Mouse (Mus musculus) brain, embryonic 14.5 days (tissue): Measurements from ENCODE around the gene Gm21897. TPM values are rescaled to one million over a fixed set of nuclear protein-coding genes. Genes with fewer than 3 reads are reported as not detected.
"Not testable (repeated sequence)": the region's sequence is repeated elsewhere in the genome, so short reads cannot be mapped to it uniquely, and the experiment has no call there.

Source experiments
- DNase-seq: peaks from one replicate; pipeline ENCODE4 v3.0.0-alpha.2; 2011; ENCODE audit warnings: low read depth
- CTCF ChIP-seq: fragments of 200-500 bp; IDR thresholded peaks from 2 replicates; pipeline ENCODE4 v1.5.1; 2012; ENCODE audit warnings: inconsistent platforms, mild to moderate bottlenecking, moderate library complexity, borderline replicate concordance; ENCODE audit not compliant: insufficient read depth, insufficient read length; ENCODE audit errors: extremely low read depth
- POLR2A ChIP-seq: fragments of 200-500 bp; IDR thresholded peaks from 2 replicates; pipeline ENCODE4 v1.6.1; 2012; ENCODE audit warnings: mild to moderate bottlenecking, inconsistent platforms, borderline replicate concordance; ENCODE audit not compliant: poor library complexity, insufficient read depth, insufficient read length, severe bottlenecking; ENCODE audit errors: extremely low read depth
- polyA plus RNA-seq: library from polyadenylated mRNA; depleted of rRNA; stranded (reverse); fragments of >200 nt; gene quantifications from 2 replicates; pipeline ENCODE4 v1.2.3, GENCODE M21; 2012; rRNA removed

Gm21897 gene
- not detected in 2 replicates for polyA plus RNA-seq

DNA sequence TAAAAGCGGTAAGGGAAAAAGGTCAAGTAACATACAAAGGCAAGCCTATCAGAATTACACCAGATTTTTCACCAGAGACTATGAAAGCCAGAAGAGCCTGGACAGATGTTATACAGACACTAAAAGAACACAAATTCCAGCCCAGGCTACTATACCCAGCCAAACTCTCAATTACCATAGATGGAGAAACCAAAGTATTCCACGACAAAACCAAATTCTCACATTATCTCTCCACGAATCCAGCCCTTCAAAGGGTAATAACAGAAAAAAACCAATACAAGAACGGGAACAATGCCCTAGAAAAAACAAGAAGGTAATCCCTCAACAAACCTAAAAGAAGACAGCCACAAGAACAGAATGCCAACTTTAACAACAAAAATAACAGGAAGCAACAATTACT, at the start of gene Gm21897:
Gm21897 (plus strand) TSS at position 301 of the 400 bp plus-strand sequence.
- not testable (repeated sequence) for DNase-seq

GRCm38 (mm10) chr16:15272291-15272690, 45.0 kb upstream of the Gm21897 start:
- TF ChIP-seq POLR2A: no peak
- no peak for TF ChIP-seq CTCF
- DNase-seq: no peak

DNA sequence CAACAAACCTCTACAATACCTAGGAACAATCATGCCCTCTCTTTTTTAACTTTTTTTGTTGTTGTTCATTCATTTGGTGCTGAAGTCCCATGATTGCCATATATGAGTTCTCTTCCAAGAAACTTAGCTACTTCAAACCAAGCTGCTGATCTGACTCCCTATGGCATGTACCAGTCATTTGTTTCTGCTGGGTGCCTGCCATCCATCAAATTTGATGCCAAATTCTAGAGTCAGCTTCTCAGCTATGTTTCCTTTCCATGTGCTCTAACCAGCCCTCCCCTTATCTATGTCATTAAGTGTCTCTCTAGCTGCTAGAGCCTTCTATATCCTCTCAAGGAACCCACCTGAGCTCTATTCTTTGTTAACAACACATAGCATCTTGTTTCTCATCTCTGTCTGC, 39.8 kb upstream of the Gm21897 start:
- no peak for TF ChIP-seq CTCF
- no peak for TF ChIP-seq POLR2A
- no peak for DNase-seq

DNA sequence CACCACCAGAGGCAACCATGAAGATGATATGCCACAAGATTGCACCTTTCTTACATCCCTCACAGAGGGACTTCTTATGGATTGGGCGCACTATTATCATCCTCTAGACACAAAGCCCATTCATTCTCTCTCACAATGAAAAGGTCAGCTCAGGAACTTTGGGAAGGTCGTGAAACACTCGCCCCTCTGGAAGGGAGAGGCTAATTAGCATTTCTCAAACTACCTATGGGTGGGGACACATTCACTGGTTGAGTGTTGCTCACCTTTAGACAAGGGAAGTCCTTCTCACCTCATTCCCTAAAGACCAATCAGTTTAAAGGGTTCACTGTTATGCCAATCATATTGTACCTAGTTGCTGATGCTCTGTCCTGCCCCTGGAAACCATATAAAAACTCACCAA, 24.2 kb upstream of the Gm21897 start:
- no peak for DNase-seq
- TF ChIP-seq CTCF (no peak), POLR2A (no peak)

DNA sequence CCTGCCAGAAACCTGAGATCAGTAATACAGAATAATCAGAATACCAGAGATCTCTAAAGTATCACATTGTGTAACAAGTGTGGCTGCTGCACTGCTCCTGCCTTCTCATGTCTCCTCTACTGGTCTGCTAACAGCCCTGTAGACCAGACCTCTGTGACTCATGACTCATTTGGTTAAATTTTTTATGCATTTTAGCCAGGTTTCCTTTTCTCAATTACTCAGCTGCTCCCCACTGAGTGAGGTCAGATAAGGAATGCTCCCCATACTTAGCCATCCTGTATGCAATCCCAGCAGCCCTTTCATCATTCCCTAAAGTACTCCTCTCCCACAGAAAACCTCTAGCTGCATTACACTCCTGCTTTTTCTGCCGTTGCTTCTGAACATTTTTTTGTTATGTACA, 23.0 kb upstream of the Gm21897 start:
- DNase-seq: no peak
- TF ChIP-seq POLR2A: no peak
- no peak for TF ChIP-seq CTCF

GRCm38 (mm10) chr16:15294911-15295659, 22.2 kb upstream of the Gm21897 start:
- peak; percentile 33 for DNase-seq
- TF ChIP-seq POLR2A (no peak), CTCF (peak; percentile 34; the same call in 1 of the 2 replicates)

DNA sequence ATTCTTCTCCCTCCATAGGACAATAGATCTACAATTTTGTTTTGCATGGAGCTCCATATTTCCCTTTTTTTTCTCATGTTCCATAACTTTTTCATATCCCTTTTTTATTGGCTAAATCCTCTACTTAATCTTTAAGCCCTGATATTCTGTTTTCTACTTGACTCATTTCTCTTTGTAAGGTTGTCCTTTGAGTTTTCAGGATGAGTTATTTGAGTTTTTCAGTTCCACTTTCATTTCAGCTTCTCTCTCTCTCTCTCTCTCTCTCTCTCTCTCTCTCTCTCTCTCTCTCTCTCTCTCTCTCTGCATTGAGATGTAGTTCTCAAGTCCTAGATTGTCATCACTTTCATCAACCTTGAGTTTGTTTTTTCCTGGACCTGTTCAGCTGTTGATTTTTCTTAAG, 17.3 kb downstream of the Gm21897 start:
- no peak for DNase-seq
- TF ChIP-seq CTCF (no peak), POLR2A (no peak)

GRCm38 (mm10) chr16:15339051-15339450, 21.8 kb downstream of the Gm21897 start:
- DNase-seq: peak; percentile 50
- TF ChIP-seq CTCF (no peak), POLR2A (no peak)

GRCm38 (mm10) chr16:15346045-15346444, 28.8 kb downstream of the Gm21897 start:
- TF ChIP-seq CTCF (no peak), POLR2A (no peak)
- no peak for DNase-seq

DNA sequence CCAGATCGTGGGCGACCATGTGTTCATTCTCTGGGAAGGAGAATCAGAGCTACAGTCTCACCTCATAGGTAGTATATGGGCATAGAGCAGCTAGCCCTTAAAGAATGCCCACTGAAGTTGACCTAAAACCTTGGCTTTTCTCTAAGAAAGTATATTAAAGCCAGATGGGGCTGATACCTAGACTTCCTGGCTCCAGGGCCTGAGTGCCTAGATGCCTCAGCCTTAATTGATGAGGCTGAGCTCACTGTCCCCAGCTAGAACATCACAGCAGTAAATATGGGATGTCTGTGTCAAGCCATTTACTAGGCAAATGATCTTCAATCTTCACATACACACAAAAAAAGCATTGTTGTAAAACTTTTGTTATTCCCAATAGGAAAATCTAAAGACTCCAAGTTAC, 32.1 kb downstream of the Gm21897 start:
- no peak for TF ChIP-seq CTCF
- TF ChIP-seq POLR2A: no peak
- DNase-seq: no peak

DNA sequence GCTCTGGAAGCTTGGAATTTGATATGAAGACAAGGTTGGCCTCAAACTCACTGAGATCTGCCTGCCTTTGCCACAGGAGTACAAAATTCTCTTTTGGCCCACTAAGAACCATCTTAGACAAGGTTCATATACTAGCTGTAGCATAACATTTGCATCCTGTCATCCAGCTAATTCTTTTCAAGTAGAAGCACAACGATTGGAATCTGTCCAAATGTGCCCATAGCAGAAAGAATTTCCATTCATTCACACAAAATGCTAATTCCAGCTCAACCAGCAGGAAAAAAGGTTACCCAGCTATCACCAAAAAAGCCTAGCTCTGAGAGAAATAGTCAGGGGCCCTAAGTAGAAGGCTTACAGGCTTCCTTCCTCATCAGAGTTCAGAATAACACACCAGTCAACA, 34.0 kb downstream of the Gm21897 start:
- no peak for TF ChIP-seq POLR2A
- TF ChIP-seq CTCF: no peak
- peak; percentile 59 for DNase-seq

GRCm38 (mm10) chr16:15352320-15352719, 35.1 kb downstream of the Gm21897 start:
- TF ChIP-seq POLR2A: no peak
- TF ChIP-seq CTCF: no peak
- DNase-seq: no peak

DNA sequence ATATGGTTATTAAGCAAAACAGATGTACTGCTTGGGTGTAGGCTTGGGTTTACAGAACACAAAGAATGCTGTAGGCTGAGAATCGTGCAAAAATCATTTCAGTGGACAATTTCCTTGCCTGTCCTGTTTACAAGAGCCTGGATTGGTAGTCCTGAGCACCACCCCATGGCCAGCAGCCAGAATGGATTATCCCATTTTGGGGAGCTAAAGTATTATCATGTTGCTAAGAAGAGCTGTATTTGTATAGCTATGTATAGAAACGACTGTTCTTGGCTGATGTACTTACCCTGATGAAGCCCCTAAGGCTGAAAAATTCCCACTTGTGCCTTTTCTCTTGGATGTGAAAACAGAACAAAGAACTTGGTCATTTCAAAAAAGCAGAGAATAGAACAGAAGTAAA, 37.6 kb downstream of the Gm21897 start:
- peak; percentile 1 for DNase-seq
- TF ChIP-seq POLR2A: no peak
- no peak for TF ChIP-seq CTCF

DNA sequence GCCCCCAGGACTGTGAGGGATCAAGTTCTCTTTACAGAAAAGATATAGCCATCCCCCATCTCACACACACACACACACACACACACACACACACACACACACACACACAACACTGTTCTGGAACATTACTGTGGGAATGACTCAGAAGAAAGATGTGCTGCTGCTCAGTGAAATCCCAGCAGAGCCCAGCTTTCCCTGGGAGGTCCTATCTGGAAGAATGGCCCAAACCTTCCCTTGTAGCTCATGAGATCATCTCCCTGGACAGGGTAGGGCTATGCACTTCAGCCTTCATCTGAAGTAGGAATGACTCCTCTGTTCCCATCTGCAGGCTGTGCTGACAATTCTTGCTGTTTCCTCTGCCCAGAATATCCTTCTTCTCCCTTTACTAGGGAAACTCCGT, 38.1 kb downstream of the Gm21897 start:
- no peak for TF ChIP-seq POLR2A
- TF ChIP-seq CTCF: no peak
- DNase-seq: no peak

GRCm38 (mm10) chr16:15357766-15358165, 40.5 kb downstream of the Gm21897 start:
- no peak for TF ChIP-seq POLR2A
- TF ChIP-seq CTCF: no peak
- DNase-seq: no peak

DNA sequence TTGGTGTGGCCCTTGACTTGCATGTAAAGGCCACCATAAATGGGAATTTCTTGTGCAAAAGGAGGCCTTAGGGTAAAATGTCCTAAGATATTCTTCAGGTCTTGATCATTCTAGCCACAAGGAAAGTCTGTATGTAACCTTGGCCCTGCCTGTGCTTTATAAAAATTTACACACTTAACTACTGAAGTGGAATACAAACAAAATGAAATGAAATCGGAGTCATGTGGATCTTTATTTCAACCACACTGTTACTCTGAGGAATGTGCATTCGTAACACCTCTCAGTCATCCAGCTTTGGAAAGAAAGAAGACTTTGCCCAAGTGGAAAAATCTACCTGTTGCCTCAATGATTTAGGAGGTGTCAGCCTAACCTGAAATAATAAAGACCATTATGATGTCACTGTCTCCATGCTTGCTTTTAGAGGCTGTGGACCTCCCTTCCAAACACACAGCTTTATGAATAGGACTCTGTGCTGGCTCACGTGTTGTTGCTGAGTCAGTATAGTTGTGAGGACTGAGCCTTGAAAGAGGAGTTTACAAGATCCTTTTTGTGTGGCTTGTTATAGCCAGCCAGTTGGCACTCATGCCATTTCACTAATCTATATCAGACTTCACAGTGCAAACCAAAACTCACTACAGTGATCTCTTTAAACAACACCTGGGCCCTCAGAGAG, 42.0 kb downstream of the Gm21897 start:
- no peak for TF ChIP-seq POLR2A
- no peak for TF ChIP-seq CTCF
- no peak for DNase-seq
